Mouse (Mus musculus) cerebellum, postnatal 4 days (tissue): ENCODE measurements at regions not wholly inside any gene's neighbourhood (a gene's known extent, or its start where the extent isn't known, plus 50 kb on each side); places are given as distances from the start of the nearest gene placed in this dataset.
A peak's percentile ranks its signal among the peaks of the same experiment; 100 is the strongest.
"Not testable (repeated sequence)": the region's sequence is repeated elsewhere in the genome, so short reads cannot be mapped to it uniquely, and the experiment has no call there.

Experiments
- DNase-seq, 2 experiments: peaks; one replicate each; pipeline ENCODE4 v3.0.0; 2022; ENCODE audit warnings: low spot score in 2 of 2, mixed read lengths in 1 of 2

- peak in 1 of 2 experiments; percentile 7 for DNase-seq
Observed at GRCm38 (mm10) chr5:56207877-56208276, 1509.9 kb upstream of the Pcdh7 start.

GRCm38 (mm10) chr5:56215842-56216241 lies 1501.9 kb upstream of the Pcdh7 start:
- DNase-seq = no peak

- no peak for DNase-seq
Observed at GRCm38 (mm10) chr5:56266121-56266520, 1451.6 kb upstream of the Pcdh7 start.

- DNase-seq = not testable (repeated sequence)
Observed at GRCm38 (mm10) chr5:56291666-56292065, 1426.1 kb upstream of the Pcdh7 start.
